Comparison of ENCODE assay signal across 22 mouse cellular contexts in genomic region chr8:118395178-118395577, GRCm38 (mm10).
DNase-seq lines count a peak whose midpoint lies in the region; ATAC-seq and TF ChIP-seq lines count a peak whose summit lies in the region.
"Had no signal": no experiment of that assay in that cellular context is flagged by ENCODE, and none has a peak within 500 bp of the region (broad histone marks: within the 10 kb centered on the region; RNA-seq: fewer than 3 reads in every experiment).

No protein-coding gene starts in this region.

- DNase-seq in gastrocnemius, adult 2 months = no peak
- no peak for DNase-seq in gastrocnemius, adult 8-10 months (ENCODE audit: low spot score in 2 of 2)
- DNase-seq in limb, embryonic 14.5 days (ENCODE audit: low spot score) = peak; percentile 14
- no peak for DNase-seq in limb, embryonic 10.5 days (ENCODE audit: low spot score)
- DNase-seq in neural tube, embryonic 10.5 days (ENCODE audit: extremely low spot score, low spot score) = no peak
- DNase-seq: adrenal gland, postnatal 14 days; cerebellum, adult 8-10 months; cerebellum, postnatal 36 days; embryo, embryonic 11 days; gastrocnemius, postnatal 14 days; kidney, postnatal 4 days; liver, embryonic 13.5 days; thymus, postnatal 36 days had no signal

- no peaks in the 10 kb centered on the region for H3K9me3 ChIP-seq in heart, embryonic 13.5 days
- H3K9me3 ChIP-seq in heart, embryonic 11.5 days (replicated peaks; ENCODE audit: control insufficient read depth, low read length) = no peaks in the 10 kb centered on the region
- H3K9me3 ChIP-seq in limb, embryonic 14.5 days (ENCODE audit: control insufficient read depth, low read length) = no peaks in the 10 kb centered on the region
- no peaks in the 10 kb centered on the region for H3K9me3 ChIP-seq in limb, embryonic 10.5 days (replicated peaks)
- H3K9me3 ChIP-seq in heart, embryonic 15.5 days (replicated peaks) = no peaks in the 10 kb centered on the region
- H3K9me3 ChIP-seq: forebrain, embryonic 15.5 days; hindbrain, embryonic 15.5 days; limb, embryonic 13.5 days; lung, embryonic 15.5 days; stomach, embryonic 15.5 days had no signal

- no peaks in the 10 kb centered on the region for H3K36me3 ChIP-seq in heart, embryonic 13.5 days
- no peaks in the 10 kb centered on the region for H3K36me3 ChIP-seq in heart, embryonic 11.5 days (ENCODE audit: control insufficient read depth, insufficient read depth, low read length)
- no peaks in the 10 kb centered on the region for H3K36me3 ChIP-seq in limb, embryonic 14.5 days (ENCODE audit: control insufficient read depth, insufficient read depth, low read length)
- no peaks in the 10 kb centered on the region for H3K36me3 ChIP-seq in limb, embryonic 10.5 days
- H3K36me3 ChIP-seq in heart, embryonic 15.5 days = no peaks in the 10 kb centered on the region
- H3K36me3 ChIP-seq: forebrain, embryonic 15.5 days; hindbrain, embryonic 15.5 days; limb, embryonic 13.5 days; liver, embryonic 13.5 days; lung, embryonic 15.5 days; stomach, embryonic 15.5 days had no signal

- H3K27me3 ChIP-seq in heart, embryonic 13.5 days (replicated peaks) = no peaks in the 10 kb centered on the region
- no peaks in the 10 kb centered on the region for H3K27me3 ChIP-seq in heart, embryonic 11.5 days (ENCODE audit: control insufficient read depth, insufficient read depth, low read length)
- no peaks in the 10 kb centered on the region for H3K27me3 ChIP-seq in limb, embryonic 14.5 days (ENCODE audit: control insufficient read depth, insufficient read depth, low read length)
- no peaks in the 10 kb centered on the region for H3K27me3 ChIP-seq in limb, embryonic 10.5 days (ENCODE audit: low read depth, poor library complexity, severe bottlenecking)
- H3K27me3 ChIP-seq in heart, embryonic 15.5 days = no peaks in the 10 kb centered on the region
- H3K27me3 ChIP-seq: forebrain, embryonic 15.5 days; hindbrain, embryonic 15.5 days; limb, embryonic 13.5 days; liver, embryonic 13.5 days; lung, embryonic 15.5 days; stomach, embryonic 15.5 days had no signal

- WGBS in heart, embryonic 13.5 days = 68% methylated on average over 4 of the region's 4 CpGs
- 57% methylated on average over 4 of the region's 4 CpGs for WGBS in heart, embryonic 11.5 days (ENCODE audit: insufficient replicate concordance)
- 71% methylated on average over 4 of the region's 4 CpGs for WGBS in limb, embryonic 14.5 days
- WGBS in limb, embryonic 10.5 days = 89% methylated on average over 4 of the region's 4 CpGs
- WGBS in heart, embryonic 15.5 days = 61% methylated on average over 4 of the region's 4 CpGs

- no peak overlapping the region for H3K9ac ChIP-seq in heart, embryonic 13.5 days
- no peak overlapping the region for H3K9ac ChIP-seq in heart, embryonic 11.5 days (ENCODE audit: low read depth, low read length)
- no peak overlapping the region for H3K9ac ChIP-seq in limb, embryonic 14.5 days (ENCODE audit: low read depth, low read length, severe bottlenecking)
- no peak overlapping the region for H3K9ac ChIP-seq in heart, embryonic 15.5 days
- H3K9ac ChIP-seq: forebrain, embryonic 15.5 days; hindbrain, embryonic 15.5 days; limb, embryonic 13.5 days; liver, embryonic 13.5 days; lung, embryonic 15.5 days; stomach, embryonic 15.5 days had no signal

- ATAC-seq in heart, embryonic 13.5 days (ENCODE audit: extremely low read depth, insufficient number of reproducible peaks, low FRiP score, low TSS enrichment) = no peak
- no peak for ATAC-seq in heart, embryonic 11.5 days (replicated peaks; ENCODE audit: insufficient number of reproducible peaks, low FRiP score, low TSS enrichment)
- no peak for ATAC-seq in limb, embryonic 14.5 days (ENCODE audit: low FRiP score, low read depth)
- no peak; the same call in 1 of the 2 replicates for ATAC-seq in heart, embryonic 15.5 days (replicated peaks; ENCODE audit: insufficient number of reproducible peaks, insufficient read depth, low FRiP score, low read depth)
- ATAC-seq: forebrain, embryonic 15.5 days had no signal

- peak overlapping the region; percentile 90 for H3K27ac ChIP-seq in gastrocnemius, adult 2 months
- H3K27ac ChIP-seq in heart, embryonic 13.5 days (replicated peaks) = 0 out of 2 replicates have a peak overlapping the region, but pooled peaks have one; percentile 2
- H3K27ac ChIP-seq in heart, embryonic 11.5 days (ENCODE audit: low read depth, low read length) = no peak overlapping the region
- no peak overlapping the region for H3K27ac ChIP-seq in limb, embryonic 14.5 days (replicated peaks; ENCODE audit: low read depth, low read length)
- no peak overlapping the region for H3K27ac ChIP-seq in limb, embryonic 10.5 days
- peak overlapping the region; percentile 59 for H3K27ac ChIP-seq in heart, embryonic 15.5 days
- H3K27ac ChIP-seq: forebrain, embryonic 15.5 days; hindbrain, embryonic 15.5 days; limb, embryonic 13.5 days; liver, embryonic 13.5 days; stomach, embryonic 15.5 days had no signal

- no peak for TF ChIP-seq CTCF in gastrocnemius, adult 2 months (IDR thresholded peaks at IDR 0.05)

- no peaks in the 10 kb centered on the region for H3K4me1 ChIP-seq in heart, embryonic 13.5 days
- no peaks in the 10 kb centered on the region for H3K4me1 ChIP-seq in heart, embryonic 11.5 days (ENCODE audit: control insufficient read depth, insufficient read depth, low read length)
- no peaks in the 10 kb centered on the region for H3K4me1 ChIP-seq in limb, embryonic 14.5 days (ENCODE audit: control insufficient read depth, insufficient read depth, low read length)
- no peaks in the 10 kb centered on the region for H3K4me1 ChIP-seq in limb, embryonic 10.5 days
- H3K4me1 ChIP-seq in heart, embryonic 15.5 days (replicated peaks) = peaks cover 11% of the 10 kb centered on the region; the same call in 1 of the 2 replicates
- H3K4me1 ChIP-seq: forebrain, embryonic 15.5 days; hindbrain, embryonic 15.5 days; limb, embryonic 13.5 days; liver, embryonic 13.5 days; lung, embryonic 15.5 days; stomach, embryonic 15.5 days had no signal

- TF ChIP-seq POLR2A in limb, embryonic 14.5 days (IDR thresholded peaks at IDR 0.05; ENCODE audit: borderline replicate concordance, extremely low read depth, insufficient read depth, insufficient read length) = no peak

- no peak overlapping the region for H3K4me2 ChIP-seq in heart, embryonic 13.5 days
- H3K4me2 ChIP-seq in heart, embryonic 11.5 days = no peak overlapping the region
- no peak overlapping the region for H3K4me2 ChIP-seq in limb, embryonic 14.5 days (replicated peaks; ENCODE audit: low read depth, low read length, severe bottlenecking)
- no peak overlapping the region for H3K4me2 ChIP-seq in heart, embryonic 15.5 days
- H3K4me2 ChIP-seq: forebrain, embryonic 15.5 days; hindbrain, embryonic 15.5 days; limb, embryonic 13.5 days; liver, embryonic 13.5 days; lung, embryonic 15.5 days; midbrain, embryonic 11.5 days; stomach, embryonic 15.5 days had no signal

- intact Hi-C loops in gastrocnemius, adult 2 months (cut with DNase I) = no loop called here

- H3K4me3 ChIP-seq in gastrocnemius, adult 2 months = no peak overlapping the region
- no peak overlapping the region for H3K4me3 ChIP-seq in heart, embryonic 13.5 days
- H3K4me3 ChIP-seq in heart, embryonic 11.5 days (ENCODE audit: low read depth, low read length) = no peak overlapping the region
- H3K4me3 ChIP-seq in limb, embryonic 14.5 days (replicated peaks; ENCODE audit: low read length) = no peak overlapping the region
- H3K4me3 ChIP-seq in limb, embryonic 10.5 days = no peak overlapping the region
- no peak overlapping the region for H3K4me3 ChIP-seq in heart, embryonic 15.5 days
- H3K4me3 ChIP-seq: forebrain, embryonic 15.5 days; hindbrain, embryonic 15.5 days; limb, embryonic 13.5 days; liver, embryonic 13.5 days; lung, embryonic 15.5 days; stomach, embryonic 15.5 days had no signal

Comparison
In these comparisons a context has a peak if more than half of its experiments do, and no peak if none do; other contexts are left out.
1. H3K27ac ChIP-seq: peak in gastrocnemius, adult 2 months (single experiment), heart, embryonic 13.5 days (single experiment) and heart, embryonic 15.5 days (single experiment); none in heart, embryonic 11.5 days (single experiment), limb, embryonic 14.5 days (single experiment) and limb, embryonic 10.5 days (single experiment).